Mouse (Mus musculus) layer of hippocampus, adult 9-11 months (tissue): ENCODE results near the gene Adm2.

Source experiments
- DNase-seq: peaks from one replicate; pipeline ENCODE4 v3.0.0; 2022

Gene Adm2

GRCm38 (mm10) chr15:89363051-89363450 lies 40.5 kb downstream of the Adm2 start:
- no peak for DNase-seq

- DNase-seq = no peak
Observed at GRCm38 (mm10) chr15:89365141-89365551, 42.6 kb downstream of the Adm2 start.

GRCm38 (mm10) chr15:89372068-89372467 lies 49.5 kb downstream of the Adm2 start:
- no peak for DNase-seq

GRCm38 (mm10) chr15:89372536-89372935 lies 50.0 kb downstream of the Adm2 start:
- DNase-seq = no peak

GRCm38 (mm10) chr15:89373027-89373761 lies 50.7 kb downstream of the Adm2 start:
- DNase-seq = peak; percentile 88

- peak; percentile 93 for DNase-seq
Observed at GRCm38 (mm10) chr15:89373762-89374248, 51.3 kb downstream of the Adm2 start, which contains the start of gene Sco2. Gene Sco2, minus strand, starts transcription at chr15:89373846.
